ENCODE assay signal across 22 mouse cellular contexts in genomic region chr10:37280823-37281222, GRCm38 (mm10).
"Had no signal": no experiment of that assay in that cellular context is flagged by ENCODE, and none has a peak within 500 bp of the region (broad histone marks: within the 10 kb centered on the region; RNA-seq: fewer than 3 reads in every experiment).

No protein-coding gene starts in this region.

- H3K9me3 ChIP-seq: heart, embryonic 10.5 days; heart, embryonic 12.5 days; hindbrain, embryonic 12.5 days; intestine, embryonic 15.5 days; limb, embryonic 13.5 days; limb, embryonic 15.5 days; liver, embryonic 15.5 days had no signal

- H3K9ac ChIP-seq: heart, embryonic 12.5 days; hindbrain, embryonic 12.5 days; hindbrain, embryonic 14.5 days; intestine, embryonic 15.5 days; limb, embryonic 13.5 days; limb, embryonic 15.5 days; liver, embryonic 15.5 days had no signal

- DNase-seq: gastrocnemius, postnatal 14 days; gastrocnemius, postnatal 36 days; heart, adult 18-20 months; heart, postnatal 10 days; kidney, adult 18-20 months; kidney, adult 8-10 months; kidney, postnatal 10 days; kidney, postnatal 36 days; layer of hippocampus, adult 9-11 months; layer of hippocampus, postnatal 36 days; left cerebral cortex, postnatal 4 days had no signal

- ATAC-seq: hindbrain, embryonic 16.5 days; inflammation-experienced regulatory T-cells, adult 6 months; intestine, embryonic 15.5 days; intestine, postnatal 0 days had no signal

- H3K4me2 ChIP-seq: heart, embryonic 12.5 days; hindbrain, embryonic 12.5 days; hindbrain, embryonic 14.5 days; intestine, embryonic 15.5 days; limb, embryonic 13.5 days; limb, embryonic 15.5 days had no signal

- H3K36me3 ChIP-seq: heart, embryonic 10.5 days; heart, embryonic 12.5 days; hindbrain, embryonic 12.5 days; intestine, embryonic 15.5 days; limb, embryonic 13.5 days; limb, embryonic 15.5 days; liver, embryonic 15.5 days had no signal

- H3K4me1 ChIP-seq: heart, embryonic 10.5 days; hindbrain, embryonic 12.5 days; intestine, embryonic 15.5 days; limb, embryonic 13.5 days; limb, embryonic 15.5 days had no signal

- H3K4me3 ChIP-seq: heart, embryonic 10.5 days; heart, embryonic 12.5 days; hindbrain, embryonic 12.5 days; intestine, embryonic 15.5 days; limb, embryonic 13.5 days; limb, embryonic 15.5 days; liver, embryonic 15.5 days had no signal

- H3K27ac ChIP-seq: hindbrain, embryonic 12.5 days; hindbrain, embryonic 14.5 days; intestine, embryonic 15.5 days; limb, embryonic 13.5 days; limb, embryonic 15.5 days had no signal

- H3K27me3 ChIP-seq: heart, embryonic 12.5 days; hindbrain, embryonic 12.5 days; intestine, embryonic 15.5 days; limb, embryonic 13.5 days; limb, embryonic 15.5 days; liver, embryonic 15.5 days had no signal
